Mouse (Mus musculus) heart, embryonic 14.5 days (tissue): ENCODE results near the gene Lrrc72. TPM values are rescaled to one million over a fixed set of nuclear protein-coding genes. Genes with fewer than 3 reads are reported as not detected.
"Not testable (repeated sequence)": the region's sequence is repeated elsewhere in the genome, so short reads cannot be mapped to it uniquely, and the experiment has no call there.

ENCODE experiments used
- ATAC-seq: fragments of 200-750 bp; cut with Nextera tagmentation; 2 replicates; pipeline ENCODE4 v1.8.0; 2017; ENCODE audit warnings: low read depth, moderate TSS enrichment; ENCODE audit not compliant: insufficient number of reproducible peaks, insufficient read depth, low FRiP score
- H3K27ac ChIP-seq, 2 experiments: fragments of 200-500 bp in 1 of 2; fragments of 300-500 bp in 1 of 2; sonication (generic) in 1 of 2; replicated peaks in 1 of 2; 2 replicates each; pipeline ENCODE4 v1.5.1; 2012 to 2014; ENCODE audit warnings: low read depth in 2 of 2, low read length in 2 of 2, control low read depth in 1 of 2, mild to moderate bottlenecking in 1 of 2, mixed read lengths in 1 of 2; ENCODE audit not compliant: control insufficient read depth in 1 of 2, insufficient read depth in 1 of 2
- H3K27me3 ChIP-seq: fragments of 300-500 bp; sonication (generic); 2 replicates; pipeline ENCODE4 v1.6.1; 2014; ENCODE audit warnings: mild to moderate bottlenecking, low read length, control low read depth; ENCODE audit not compliant: control insufficient read depth, insufficient read depth
- H3K36me3 ChIP-seq: fragments of 300-500 bp; sonication (generic); 2 replicates; pipeline ENCODE4 v1.6.1; 2014; ENCODE audit warnings: mild to moderate bottlenecking, control low read depth, low read length, mixed read lengths; ENCODE audit not compliant: control insufficient read depth, insufficient read depth
- H3K4me1 ChIP-seq, 2 experiments: fragments of 200-500 bp in 1 of 2; fragments of 300-500 bp in 1 of 2; sonication (generic) in 1 of 2; 2 replicates each; pipeline ENCODE4 v1.6.1; 2012 to 2014; ENCODE audit warnings: low read length in 2 of 2, control low read depth in 1 of 2, mixed read lengths in 1 of 2; ENCODE audit not compliant: control insufficient read depth in 2 of 2, insufficient read depth in 2 of 2
- H3K4me2 ChIP-seq: fragments of 300-500 bp; sonication (generic); 2 replicates; pipeline ENCODE4 v1.6.1; 2014; ENCODE audit warnings: mild to moderate bottlenecking, low read length
- H3K4me3 ChIP-seq, 2 experiments: fragments of 200-500 bp in 1 of 2; fragments of 300-500 bp in 1 of 2; sonication (generic) in 1 of 2; 2 replicates each; pipeline ENCODE4 v1.5.1; 2012 to 2014; ENCODE audit warnings: low read length in 2 of 2, mild to moderate bottlenecking in 2 of 2, control low read depth in 1 of 2, low read depth in 1 of 2, moderate library complexity in 1 of 2; ENCODE audit not compliant: control insufficient read depth in 1 of 2, insufficient read depth in 1 of 2
- H3K9ac ChIP-seq: fragments of 300-500 bp; sonication (generic); 2 replicates; pipeline ENCODE4 v1.6.1; 2014; ENCODE audit warnings: mild to moderate bottlenecking, low read length
- H3K9me3 ChIP-seq: fragments of 300-500 bp; sonication (generic); 2 replicates; pipeline ENCODE4 v1.6.1; 2016; ENCODE audit warnings: low read length, control low read depth; ENCODE audit not compliant: control insufficient read depth
- WGBS: fragments of 180-500 bp; shearing (Covaris S2); extraction: QIAGEN DNeasy Blood & Tissue Kit; methylation state at CpG from one replicate; pipeline ENCODE4 v1.1.7; 2014; 5-methylcytosine and 5-hydroxymethylcytosine counted together
- polyA plus RNA-seq: library from polyadenylated mRNA; unstranded; fragments of >200 nt; fragmentation: Nextera tagmentation; extraction: Ambion mirVana; gene quantifications from 2 replicates; pipeline ENCODE4 v1.2.1, GENCODE M21; 2014

Gene Lrrc72
- polyA plus RNA-seq, 1 experiment from 2014 or later: not detected

DNA sequence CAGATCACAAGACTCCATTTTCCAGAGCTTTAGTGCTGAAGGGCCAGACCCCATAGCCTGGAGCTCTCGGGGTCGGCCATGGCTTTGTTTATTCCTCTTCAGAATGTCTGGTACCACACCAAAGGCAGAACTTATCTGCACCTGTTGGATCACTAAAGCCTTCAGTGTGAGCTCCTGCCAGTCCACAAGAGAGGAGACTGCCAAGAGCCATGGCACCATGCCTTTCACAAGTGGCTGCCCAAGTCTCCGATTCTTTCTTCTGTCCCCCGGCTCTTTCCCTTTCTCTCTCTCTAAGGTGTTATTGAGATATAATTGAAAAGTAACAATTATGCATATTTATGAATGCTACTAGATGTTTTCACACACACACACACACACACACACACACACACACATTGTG, 43.1 kb downstream of the Lrrc72 start:
- H3K27ac ChIP-seq: no peak overlapping the region
- H3K4me2 ChIP-seq: no peak overlapping the region
- no peaks in the 10 kb centered on the region for H3K9me3 ChIP-seq
- H3K27me3 ChIP-seq: no peaks in the 10 kb centered on the region
- no peaks in the 10 kb centered on the region for H3K36me3 ChIP-seq
- no peak overlapping the region for H3K9ac ChIP-seq
- peaks cover 0 to 7% of the 10 kb centered on the region in 2 experiments; a peak in 2 of 4 replicates for H3K4me1 ChIP-seq
- no peak overlapping the region for H3K4me3 ChIP-seq
- WGBS: 76% methylated on average over 4 of the region's 4 CpGs
- no peak for ATAC-seq

DNA sequence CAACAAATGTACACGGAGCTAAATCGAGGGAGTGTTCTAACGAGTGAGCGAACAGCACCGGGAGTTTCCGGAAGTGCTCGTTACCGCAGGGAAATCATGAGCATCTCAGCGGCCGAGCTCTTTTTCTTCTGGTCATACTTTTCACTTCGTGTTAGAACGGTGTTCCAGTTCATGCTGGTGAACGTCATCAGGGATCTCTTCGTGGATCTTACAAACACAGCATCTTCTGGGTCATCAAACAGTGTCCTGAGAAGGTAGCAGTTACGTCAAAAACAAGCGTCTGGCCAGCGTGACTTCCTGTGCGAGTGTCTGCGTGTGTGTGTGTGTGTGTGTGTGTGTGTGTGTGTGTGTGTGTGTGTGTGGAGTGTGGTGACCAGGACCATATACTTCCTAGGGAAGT, 44.7 kb downstream of the Lrrc72 start:
- Histone ChIP-seq H3K4me2 (no peak overlapping the region), H3K36me3 (no peaks in the 10 kb centered on the region), H3K9me3 (no peaks in the 10 kb centered on the region), H3K4me3 (no peak overlapping the region), H3K9ac (no peak overlapping the region), H3K27ac (no peak overlapping the region), H3K4me1 (peaks cover 0 to 7% of the 10 kb centered on the region in 2 experiments; a peak in 2 of 4 replicates), H3K27me3 (no peaks in the 10 kb centered on the region)
- no peak for ATAC-seq
- 70% methylated on average over 19 of the region's 19 CpGs for WGBS

DNA sequence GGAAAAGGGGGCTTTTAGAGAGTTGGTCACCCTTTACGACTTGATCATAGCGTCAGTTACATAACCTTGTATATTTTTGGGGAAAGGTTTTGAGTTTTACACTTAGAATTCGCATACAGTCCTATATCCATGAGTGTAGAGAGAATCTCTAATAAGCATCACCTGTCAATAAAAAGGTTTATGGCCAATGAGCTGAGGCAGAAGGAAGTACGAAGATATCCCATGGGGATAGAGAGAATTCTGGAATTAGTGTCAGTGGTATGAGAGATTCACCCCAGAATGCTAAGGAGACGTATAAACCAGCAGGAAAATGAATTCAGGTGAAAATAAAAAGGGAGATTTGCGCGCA, 45.4 kb downstream of the Lrrc72 start:
- Histone ChIP-seq H3K4me2 (peak overlapping the region; percentile 47), H3K9ac (no peak overlapping the region), H3K4me1 (peaks cover 0 to 7% of the 10 kb centered on the region in 2 experiments; a peak in 2 of 4 replicates), H3K27ac (no peak overlapping the region), H3K27me3 (no peaks in the 10 kb centered on the region), H3K36me3 (no peaks in the 10 kb centered on the region), H3K4me3 (no peak overlapping the region), H3K9me3 (no peaks in the 10 kb centered on the region)
- ATAC-seq: no peak
- 81% methylated on average over 7 of the region's 7 CpGs for WGBS

DNA sequence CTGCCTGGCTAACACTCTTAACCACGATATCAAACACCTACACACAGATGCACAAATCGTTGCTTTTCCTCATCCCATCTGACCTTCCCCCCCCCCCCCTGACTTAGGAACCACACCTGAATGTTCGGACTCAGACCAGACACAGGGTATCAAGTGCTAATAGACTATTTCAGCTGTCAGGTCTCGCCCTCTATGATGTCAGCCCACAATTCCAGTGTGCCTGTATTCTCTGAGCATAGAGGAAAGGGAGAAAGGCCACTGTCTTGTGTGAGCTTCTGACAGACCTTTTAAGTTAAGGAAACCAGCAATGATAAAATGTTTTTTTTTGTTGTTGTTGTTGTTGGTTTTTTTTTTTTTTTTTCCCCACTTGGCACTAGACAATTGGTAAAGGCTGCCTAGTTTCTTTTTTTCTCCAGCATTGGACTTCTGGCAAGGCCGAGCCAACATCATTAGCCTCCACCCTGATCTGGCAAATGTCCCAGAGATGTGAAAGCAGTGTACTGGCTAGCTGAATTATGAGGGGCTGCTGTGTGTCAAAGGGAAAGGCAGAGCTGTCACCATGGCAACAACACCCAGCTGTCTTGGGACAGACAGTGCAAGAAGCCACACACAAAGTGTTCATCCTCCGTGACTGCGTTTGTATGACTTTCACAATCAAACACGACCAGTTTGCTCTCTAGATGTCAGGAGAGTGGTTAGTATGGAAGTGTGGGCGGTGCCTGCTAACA, 46.0 kb downstream of the Lrrc72 start:
- 44% methylated on average over 9 of the region's 9 CpGs for WGBS
- H3K27me3 ChIP-seq: no peaks in the 10 kb centered on the region
- H3K36me3 ChIP-seq: no peaks in the 10 kb centered on the region
- H3K4me1 ChIP-seq: peaks cover 0 to 7% of the 10 kb centered on the region in 2 experiments; a peak in 2 of 4 replicates
- H3K4me3 ChIP-seq: 0 out of 4 replicates have a peak overlapping the region, but pooled peaks of 1 of the 2 experiments have one; percentile 7
- peak overlapping the region; percentile 47 for H3K4me2 ChIP-seq
- no peak overlapping the region for H3K27ac ChIP-seq
- peak; percentile 56; the same call in 1 of the 2 replicates for ATAC-seq
- peak overlapping the region; percentile 17; the same call in 1 of the 2 replicates for H3K9ac ChIP-seq
- H3K9me3 ChIP-seq: no peaks in the 10 kb centered on the region

DNA sequence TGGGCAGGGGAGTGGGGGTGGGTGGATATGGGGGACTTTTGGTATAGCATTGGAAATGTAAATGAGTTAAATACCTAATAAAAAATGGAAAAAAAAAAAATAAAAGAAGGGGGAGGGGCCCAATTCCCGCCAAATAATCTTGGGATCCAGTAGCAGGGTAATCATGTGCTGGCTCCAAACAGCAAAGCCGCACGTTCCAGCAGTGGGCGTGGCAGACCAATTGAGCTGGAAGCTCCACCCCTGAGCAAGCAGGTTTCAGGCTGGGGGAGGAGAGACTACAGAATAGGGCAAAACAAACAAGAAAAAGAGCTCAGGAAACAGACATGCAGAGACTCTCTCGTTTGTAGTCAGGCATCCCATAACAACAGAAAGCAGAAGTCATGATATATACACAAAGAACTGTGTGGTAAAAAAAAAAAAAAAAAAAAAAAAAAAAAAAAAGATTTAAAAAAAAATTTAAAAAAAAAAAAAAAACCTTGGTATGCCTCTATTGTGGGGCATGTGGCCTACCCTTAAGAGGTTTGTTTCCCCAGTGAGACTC, 47.5 kb downstream of the Lrrc72 start:
- not testable (repeated sequence) for H3K27me3 ChIP-seq, H3K27ac ChIP-seq, H3K4me2 ChIP-seq, H3K9me3 ChIP-seq, H3K4me1 ChIP-seq, ATAC-seq, H3K9ac ChIP-seq, H3K36me3 ChIP-seq, H3K4me3 ChIP-seq
- WGBS: 54% methylated on average over 5 of the region's 5 CpGs

DNA sequence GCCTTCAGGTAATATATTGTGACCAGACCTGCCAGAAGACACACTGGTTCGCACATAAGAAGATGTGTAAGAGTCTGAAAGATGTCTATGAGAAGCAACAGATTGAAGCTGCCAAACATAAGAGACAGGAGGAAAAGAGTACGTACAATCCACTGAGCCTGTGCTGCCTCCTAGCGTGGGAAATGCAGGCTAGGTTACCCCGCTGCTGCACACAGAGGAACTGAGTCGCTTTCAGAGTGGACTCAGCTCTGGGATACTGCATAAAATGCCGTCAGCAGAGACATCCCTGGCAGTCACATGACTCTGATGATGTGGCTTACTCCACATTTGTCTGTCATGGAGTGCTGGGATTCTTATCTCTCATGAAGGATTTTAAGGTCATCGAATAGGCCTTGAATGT, 58.2 kb downstream of the Lrrc72 start:
- H3K27me3 ChIP-seq: no peaks in the 10 kb centered on the region
- no peak for ATAC-seq
- H3K4me1 ChIP-seq: no peaks in the 10 kb centered on the region
- 91% methylated on average over 7 of the region's 7 CpGs for WGBS
- no peak overlapping the region for H3K4me3 ChIP-seq
- no peak overlapping the region for H3K9ac ChIP-seq
- H3K9me3 ChIP-seq: peaks cover 11% of the 10 kb centered on the region
- H3K36me3 ChIP-seq: peaks cover 79% of the 10 kb centered on the region
- H3K4me2 ChIP-seq: no peak overlapping the region
- H3K27ac ChIP-seq: no peak overlapping the region

DNA sequence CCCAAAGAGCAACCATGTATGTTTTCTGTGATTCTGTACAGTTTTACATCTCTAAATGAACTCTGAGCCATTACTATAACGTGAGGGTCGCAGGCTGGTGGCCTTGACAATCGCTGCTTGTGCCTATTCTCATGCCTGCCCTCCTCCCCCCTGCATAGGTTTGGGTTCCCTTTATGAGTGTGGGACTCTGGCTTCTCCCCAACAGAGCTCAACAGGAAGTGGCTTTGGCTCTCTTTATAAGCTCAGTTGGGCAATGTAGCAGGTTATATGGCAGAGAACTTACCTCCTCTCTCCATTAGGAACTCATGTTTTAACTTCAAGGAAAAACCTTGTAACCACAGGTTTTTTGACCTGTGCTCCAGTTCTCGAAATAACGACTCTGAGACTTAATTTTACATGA, 62.9 kb downstream of the Lrrc72 start:
- ATAC-seq: no peak
- Histone ChIP-seq H3K4me3 (no peak overlapping the region), H3K9ac (no peak overlapping the region), H3K4me1 (no peaks in the 10 kb centered on the region), H3K4me2 (no peak overlapping the region), H3K27me3 (no peaks in the 10 kb centered on the region), H3K9me3 (no peaks in the 10 kb centered on the region), H3K27ac (no peak overlapping the region), H3K36me3 (peaks cover 85% of the 10 kb centered on the region)
- 93% methylated on average over 5 of the region's 5 CpGs for WGBS
